Mouse (Mus musculus) limb, embryonic 11.5 days (tissue): ENCODE data around the gene Pcmt1. TPM values are rescaled to one million over a fixed set of nuclear protein-coding genes. Genes with fewer than 3 reads are reported as not detected.
"Not testable (repeated sequence)": the region's sequence is repeated elsewhere in the genome, so short reads cannot be mapped to it uniquely, and the experiment has no call there.

Source experiments
- ATAC-seq: fragments of 200-750 bp; cut with Nextera tagmentation; 2 replicates; pipeline ENCODE4 v1.8.0; 2017; ENCODE audit warnings: low read depth; ENCODE audit not compliant: insufficient number of reproducible peaks, low FRiP score, low TSS enrichment
- DNase-seq: peaks from one replicate; pipeline ENCODE4 v3.0.0-alpha.2; 2015; ENCODE audit warnings: low spot score
- H3K27ac ChIP-seq: fragments of 300-500 bp; sonication (generic); replicated peaks from 2 replicates; pipeline ENCODE4 v1.5.1; 2014; ENCODE audit warnings: low read depth, mild to moderate bottlenecking, low read length
- H3K27me3 ChIP-seq: fragments of 300-500 bp; sonication (generic); 2 replicates; pipeline ENCODE4 v1.6.1; 2014; ENCODE audit warnings: mild to moderate bottlenecking, low read length, mixed read lengths; ENCODE audit not compliant: control insufficient read depth, insufficient read depth
- H3K36me3 ChIP-seq: fragments of 300-500 bp; sonication (generic); 2 replicates; pipeline ENCODE4 v1.6.1; 2014; ENCODE audit warnings: mild to moderate bottlenecking, low read length, moderate library complexity, mixed read lengths; ENCODE audit not compliant: control insufficient read depth, insufficient read depth
- H3K4me1 ChIP-seq: fragments of 300-500 bp; sonication (generic); 2 replicates; pipeline ENCODE4 v1.6.1; 2014; ENCODE audit warnings: low read length, mixed read lengths; ENCODE audit not compliant: control insufficient read depth, insufficient read depth
- H3K4me2 ChIP-seq: fragments of 300-500 bp; sonication (generic); 2 replicates; pipeline ENCODE4 v1.6.1; 2014; ENCODE audit warnings: low read depth, mild to moderate bottlenecking, moderate library complexity; ENCODE audit not compliant: severe bottlenecking
- H3K4me3 ChIP-seq: fragments of 300-500 bp; sonication (generic); 2 replicates; pipeline ENCODE4 v1.5.1; 2014; ENCODE audit warnings: low read depth, low read length
- H3K9ac ChIP-seq: fragments of 300-500 bp; sonication (generic); 2 replicates; pipeline ENCODE4 v1.6.1; 2014; ENCODE audit warnings: mild to moderate bottlenecking, low read length
- H3K9me3 ChIP-seq: fragments of 300-500 bp; sonication (generic); 2 replicates; pipeline ENCODE4 v1.6.1; 2016; ENCODE audit warnings: low read length; ENCODE audit not compliant: control insufficient read depth
- WGBS: fragments of 180-500 bp; shearing (Covaris S2); extraction: QIAGEN DNeasy Blood & Tissue Kit; methylation state at CpG from one replicate; pipeline ENCODE4 v1.1.7; 2014; 5-methylcytosine and 5-hydroxymethylcytosine counted together
- polyA plus RNA-seq: library from polyadenylated mRNA; unstranded; fragments of >200 nt; fragmentation: Nextera tagmentation; extraction: Ambion mirVana; gene quantifications from 2 replicates; pipeline ENCODE4 v1.2.1, GENCODE M21; 2014

The Pcmt1 gene
- polyA plus RNA-seq, 1 experiment from 2014 or later = 120 TPM

GRCm38 (mm10) chr10:7630286-7630685 is 50.6 kb downstream of the Pcmt1 start:
- Histone ChIP-seq H3K4me2 (no peak overlapping the region), H3K9ac (no peak overlapping the region), H3K27me3 (no peaks in the 10 kb centered on the region), H3K27ac (no peak overlapping the region), H3K4me1 (no peaks in the 10 kb centered on the region), H3K4me3 (no peak overlapping the region), H3K36me3 (no peaks in the 10 kb centered on the region), H3K9me3 (no peaks in the 10 kb centered on the region)
- WGBS = 84% methylated on average over 5 of the region's 5 CpGs
- ATAC-seq = no peak
- DNase-seq = no peak

GRCm38 (mm10) chr10:7629092-7629491 is 51.8 kb downstream of the Pcmt1 start:
- no peaks in the 10 kb centered on the region for H3K4me1 ChIP-seq
- no peaks in the 10 kb centered on the region for H3K9me3 ChIP-seq
- 91% methylated on average over 4 of the region's 4 CpGs for WGBS
- ATAC-seq (no peak), DNase-seq (no peak)
- no peak overlapping the region for H3K4me3 ChIP-seq
- no peaks in the 10 kb centered on the region for H3K27me3 ChIP-seq
- H3K36me3 ChIP-seq = no peaks in the 10 kb centered on the region
- no peak overlapping the region for H3K9ac ChIP-seq
- H3K27ac ChIP-seq = no peak overlapping the region
- no peak overlapping the region for H3K4me2 ChIP-seq

GRCm38 (mm10) chr10:7623861-7624518 is 56.9 kb downstream of the Pcmt1 start:
- Histone ChIP-seq H3K4me1 (no peaks in the 10 kb centered on the region), H3K27ac (no peak overlapping the region), H3K36me3 (no peaks in the 10 kb centered on the region), H3K4me3 (no peak overlapping the region), H3K27me3 (no peaks in the 10 kb centered on the region), H3K4me2 (no peak overlapping the region), H3K9me3 (no peaks in the 10 kb centered on the region), H3K9ac (no peak overlapping the region)
- 87% methylated on average over 3 of the region's 3 CpGs for WGBS
- no peak for ATAC-seq
- no peak for DNase-seq

- WGBS = 98% methylated on average over 3 of the region's 3 CpGs
- no peak overlapping the region for H3K27ac ChIP-seq
Observed at GRCm38 (mm10) chr10:7622378-7622777, 58.6 kb downstream of the Pcmt1 start.

GRCm38 (mm10) chr10:7620723-7621122 is 60.2 kb downstream of the Pcmt1 start:
- Histone ChIP-seq H3K27ac (no peak overlapping the region), H3K4me3 (no peak overlapping the region), H3K36me3 (no peaks in the 10 kb centered on the region), H3K27me3 (no peaks in the 10 kb centered on the region), H3K4me1 (no peaks in the 10 kb centered on the region), H3K9me3 (no peaks in the 10 kb centered on the region), H3K9ac (no peak overlapping the region), H3K4me2 (no peak overlapping the region)
- DNase-seq = no peak
- no peak for ATAC-seq
- WGBS = 79% methylated on average over 5 of the region's 5 CpGs

More at GRCm38 (mm10) chr10:7622378-7622777, 58.6 kb downstream of the Pcmt1 start:
- Histone ChIP-seq H3K9ac (no peak overlapping the region), H3K27me3 (no peaks in the 10 kb centered on the region), H3K4me1 (no peaks in the 10 kb centered on the region), H3K4me2 (no peak overlapping the region), H3K36me3 (no peaks in the 10 kb centered on the region), H3K4me3 (no peak overlapping the region), H3K9me3 (no peaks in the 10 kb centered on the region)
- ATAC-seq (no peak), DNase-seq (no peak)

- no peak overlapping the region for H3K9ac ChIP-seq
- H3K4me1 ChIP-seq = no peaks in the 10 kb centered on the region
- H3K27me3 ChIP-seq = no peaks in the 10 kb centered on the region
- H3K4me3 ChIP-seq = no peak overlapping the region
- no peak overlapping the region for H3K4me2 ChIP-seq
- DNase-seq (no peak), ATAC-seq (peak; percentile 57; the same call in 1 of the 2 replicates)
- H3K36me3 ChIP-seq = no peaks in the 10 kb centered on the region
- WGBS = 89% methylated on average over 5 of the region's 5 CpGs
- no peaks in the 10 kb centered on the region; the same call in 1 of the 2 replicates for H3K9me3 ChIP-seq
- no peak overlapping the region for H3K27ac ChIP-seq
Observed at GRCm38 (mm10) chr10:7619821-7620241, 61.1 kb downstream of the Pcmt1 start.

- not testable (repeated sequence) for H3K36me3 ChIP-seq, ATAC-seq, H3K4me1 ChIP-seq, H3K27me3 ChIP-seq, H3K27ac ChIP-seq, DNase-seq, H3K9ac ChIP-seq, H3K4me2 ChIP-seq, H3K4me3 ChIP-seq, H3K9me3 ChIP-seq
- 60% methylated on average over 3 of the region's 3 CpGs for WGBS
Observed at GRCm38 (mm10) chr10:7617556-7617955, 63.4 kb downstream of the Pcmt1 start.

- not testable (repeated sequence) for ATAC-seq, H3K4me1 ChIP-seq, H3K9me3 ChIP-seq, H3K4me2 ChIP-seq, DNase-seq, H3K4me3 ChIP-seq, H3K27me3 ChIP-seq, H3K9ac ChIP-seq, H3K36me3 ChIP-seq, H3K27ac ChIP-seq
- 91% methylated on average over 9 of the region's 11 CpGs for WGBS
Observed at GRCm38 (mm10) chr10:7617146-7617545, 63.8 kb downstream of the Pcmt1 start.

GRCm38 (mm10) chr10:7614834-7615233 is 66.1 kb downstream of the Pcmt1 start:
- WGBS = 89% methylated on average over 8 of the region's 8 CpGs
- no peak overlapping the region for H3K27ac ChIP-seq
- H3K4me1 ChIP-seq = no peaks in the 10 kb centered on the region
- no peak overlapping the region for H3K4me2 ChIP-seq
- H3K9ac ChIP-seq = no peak overlapping the region
- H3K36me3 ChIP-seq = no peaks in the 10 kb centered on the region
- H3K4me3 ChIP-seq = no peak overlapping the region
- no peak for ATAC-seq
- H3K27me3 ChIP-seq = no peaks in the 10 kb centered on the region
- no peak for DNase-seq
- H3K9me3 ChIP-seq = no peaks in the 10 kb centered on the region; the same call in 1 of the 2 replicates
